Mouse (Mus musculus): Measurements from ENCODE around the gene Ttll11.

- TF ChIP-seq CTCF (IDR thresholded peaks at IDR 0.05; ENCODE audit: low read depth): no peak
- no peak for TF ChIP-seq EP300 (IDR thresholded peaks at IDR 0.05; ENCODE audit: low read depth)
Observed at GRCm38 (mm10) chr2:35825157-35825556, 154.6 kb downstream of the Ttll11 start.
